Mouse (Mus musculus) neural tube, embryonic 12.5 days (tissue): ENCODE data around the gene Homer2. TPM values are rescaled to one million over a fixed set of nuclear protein-coding genes. Genes with fewer than 3 reads are reported as not detected.

Experiments
- ATAC-seq: fragments of 200-750 bp; cut with Nextera tagmentation; 2 replicates; pipeline ENCODE4 v1.8.0; 2017; ENCODE audit warnings: low read depth, mild to moderate bottlenecking, moderate TSS enrichment, moderate library complexity; ENCODE audit not compliant: low FRiP score
- H3K27ac ChIP-seq: fragments of 300-500 bp; sonication (generic); 2 replicates; pipeline ENCODE4 v1.5.1; 2016
- H3K27me3 ChIP-seq: fragments of 300-500 bp; sonication (generic); replicated peaks from 2 replicates; pipeline ENCODE4 v1.6.1; 2016; ENCODE audit warnings: mild to moderate bottlenecking
- H3K36me3 ChIP-seq: fragments of 300-500 bp; sonication (generic); 2 replicates; pipeline ENCODE4 v1.6.1; 2016; ENCODE audit warnings: mild to moderate bottlenecking
- H3K4me1 ChIP-seq: fragments of 300-500 bp; sonication (generic); 2 replicates; pipeline ENCODE4 v1.6.1; 2016
- H3K4me2 ChIP-seq: fragments of 300-500 bp; sonication (generic); replicated peaks from 2 replicates; pipeline ENCODE4 v1.6.1; 2016; ENCODE audit warnings: mild to moderate bottlenecking
- H3K4me3 ChIP-seq: fragments of 300-500 bp; sonication (generic); 2 replicates; pipeline ENCODE4 v1.5.1; 2016
- H3K9ac ChIP-seq: fragments of 300-500 bp; sonication (generic); 2 replicates; pipeline ENCODE4 v1.6.1; 2016; ENCODE audit warnings: mild to moderate bottlenecking
- H3K9me3 ChIP-seq: fragments of 300-500 bp; sonication (generic); 2 replicates; pipeline ENCODE4 v1.6.1; 2016; ENCODE audit warnings: mild to moderate bottlenecking
- WGBS: fragments of 180-500 bp; shearing (Covaris S2); methylation state at CpG from one replicate; pipeline ENCODE4 v1.1.7; 2016; 5-methylcytosine and 5-hydroxymethylcytosine counted together
- polyA plus RNA-seq: library from polyadenylated mRNA; unstranded; fragments of >200 nt; fragmentation: Nextera tagmentation; extraction: Ambion mirVana; gene quantifications from 2 replicates; pipeline ENCODE4 v1.2.1, GENCODE M21; 2016

Homer2 gene
- polyA plus RNA-seq, 1 experiment from 2014 or later, result 24.7 TPM

DNA sequence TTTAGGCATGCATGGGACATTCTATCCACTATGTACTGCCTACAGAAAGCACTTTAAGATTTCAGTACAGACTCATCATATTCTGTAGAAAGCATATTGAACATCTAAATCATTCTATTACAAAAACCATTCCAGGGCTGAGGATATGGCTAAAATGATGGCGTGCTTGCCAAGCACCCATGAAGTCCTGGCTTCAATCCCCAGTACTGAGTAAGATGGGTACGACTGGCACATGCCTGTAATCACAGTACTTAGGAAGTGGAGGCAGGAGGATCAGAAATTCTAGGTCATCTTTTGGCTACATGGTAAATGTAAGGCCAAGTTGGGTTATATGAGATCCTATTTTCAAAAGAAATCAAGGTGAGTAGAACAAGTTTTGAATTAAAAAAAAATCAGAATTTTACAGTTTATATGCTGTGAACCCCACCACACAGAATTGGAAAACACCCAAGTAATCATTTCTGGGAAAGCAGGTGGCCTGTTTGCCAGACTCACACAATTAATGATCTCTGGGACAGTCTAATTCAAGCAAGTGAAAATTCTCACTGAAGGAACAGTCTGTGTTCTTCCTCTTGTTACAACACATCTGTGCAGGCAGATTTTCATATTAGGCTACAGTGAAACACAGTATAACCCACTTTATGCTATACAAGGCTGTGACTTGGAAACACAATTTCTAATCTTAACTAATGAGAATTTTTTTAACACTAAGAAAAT is 49.5 kb downstream of the Homer2 start:
- 82% methylated on average over 2 of the region's 2 CpGs for WGBS
- Histone ChIP-seq H3K27me3 (no peaks in the 10 kb centered on the region), H3K4me3 (no peak overlapping the region), H3K27ac (no peak overlapping the region), H3K9me3 (no peaks in the 10 kb centered on the region), H3K36me3 (no peaks in the 10 kb centered on the region), H3K4me2 (no peak overlapping the region), H3K9ac (no peak overlapping the region), H3K4me1 (peaks cover 29% of the 10 kb centered on the region)
- ATAC-seq, result no peak

DNA sequence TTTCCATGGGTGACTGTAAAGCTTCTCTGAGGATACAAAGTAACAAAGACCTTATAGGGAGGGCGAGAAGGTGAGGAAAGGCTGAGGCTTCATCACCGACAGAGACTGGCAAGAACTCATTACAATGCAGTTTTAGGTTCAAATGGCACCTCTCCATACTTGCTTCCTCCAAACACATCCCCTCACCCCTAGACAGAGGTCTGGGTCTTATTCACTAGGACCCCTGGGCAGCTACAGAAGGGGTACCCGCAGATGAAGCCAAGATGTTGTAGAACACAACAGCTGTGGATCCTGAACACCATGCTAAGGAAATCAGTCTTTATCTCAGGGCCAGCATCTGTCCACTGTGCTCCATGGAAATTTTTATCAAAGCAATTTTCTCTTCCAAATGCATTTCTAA is 50.3 kb downstream of the Homer2 start:
- Histone ChIP-seq H3K36me3 (no peaks in the 10 kb centered on the region), H3K4me1 (peaks cover 35% of the 10 kb centered on the region), H3K27ac (no peak overlapping the region), H3K27me3 (no peaks in the 10 kb centered on the region), H3K9ac (no peak overlapping the region), H3K4me2 (no peak overlapping the region; the same call in 1 of the 2 replicates), H3K9me3 (no peaks in the 10 kb centered on the region), H3K4me3 (no peak overlapping the region)
- WGBS, result 46% methylated on average over 3 of the region's 3 CpGs
- peak; percentile 51 for ATAC-seq

DNA sequence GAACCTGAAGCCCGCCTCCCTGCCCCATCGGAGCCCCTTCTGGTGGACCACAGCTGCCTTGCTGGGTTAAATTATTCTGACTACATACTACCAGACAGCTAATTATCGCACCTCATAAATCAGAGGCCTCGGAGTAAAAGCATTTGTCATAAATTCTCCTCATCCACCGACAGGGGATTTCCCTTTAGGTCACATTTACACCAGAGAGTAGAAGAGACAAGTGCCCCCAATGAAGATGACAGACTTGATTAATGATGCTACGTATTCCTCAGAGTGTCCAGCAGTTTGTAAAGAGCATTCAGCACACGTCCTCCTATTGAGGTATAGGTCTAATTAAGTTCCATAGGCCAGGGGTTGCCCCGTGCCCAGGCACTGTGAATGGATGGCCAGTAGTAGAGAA is 50.7 kb downstream of the Homer2 start:
- no peak overlapping the region for H3K4me3 ChIP-seq
- peak; percentile 71 for ATAC-seq
- H3K4me2 ChIP-seq, result no peak overlapping the region; the same call in 1 of the 2 replicates
- no peaks in the 10 kb centered on the region for H3K36me3 ChIP-seq
- H3K27me3 ChIP-seq, result no peaks in the 10 kb centered on the region
- WGBS, result 18% methylated on average over 8 of the region's 8 CpGs
- H3K4me1 ChIP-seq, result peaks cover 39% of the 10 kb centered on the region
- no peaks in the 10 kb centered on the region for H3K9me3 ChIP-seq
- no peak overlapping the region for H3K27ac ChIP-seq
- no peak overlapping the region for H3K9ac ChIP-seq

DNA sequence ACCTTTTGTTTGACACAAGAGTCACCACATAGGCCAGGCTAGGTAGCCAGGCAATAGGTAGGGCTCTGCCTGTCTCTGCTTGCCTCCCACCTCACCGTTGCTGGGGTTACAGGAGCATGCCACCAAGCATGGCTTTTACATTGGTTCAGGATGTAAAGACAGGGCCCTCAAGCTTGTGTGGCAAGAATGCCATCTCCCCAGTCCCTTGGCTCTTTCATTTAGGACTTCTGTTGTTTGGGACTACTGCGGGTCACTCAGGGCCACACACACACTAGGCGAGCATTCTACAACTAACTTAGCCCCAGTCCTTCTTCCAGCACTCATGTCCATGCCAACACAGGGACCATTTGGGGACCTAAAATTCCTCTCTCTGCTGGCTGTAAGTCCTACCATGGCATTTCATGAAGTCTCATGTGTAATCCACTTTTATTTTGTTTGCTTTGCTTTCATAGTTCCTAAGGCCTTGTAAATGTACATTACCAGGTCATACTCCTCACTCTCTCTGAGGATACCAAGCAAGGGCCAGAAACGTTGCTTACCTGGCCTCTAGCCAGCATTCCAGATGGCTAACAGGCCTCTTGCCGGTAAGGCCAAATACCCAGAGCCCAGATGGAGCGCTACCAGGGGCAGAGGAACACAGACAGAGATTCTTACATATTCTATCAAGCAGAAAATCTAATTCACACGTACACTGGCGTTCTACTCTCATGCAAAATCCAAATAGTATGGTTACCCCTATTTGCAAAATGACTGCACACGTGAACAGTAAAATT is 52.2 kb downstream of the Homer2 start:
- 52% methylated on average over 9 of the region's 9 CpGs for WGBS
- no peak overlapping the region for H3K27ac ChIP-seq
- H3K9me3 ChIP-seq, result no peaks in the 10 kb centered on the region
- H3K4me3 ChIP-seq, result no peak overlapping the region
- H3K9ac ChIP-seq, result no peak overlapping the region
- H3K27me3 ChIP-seq, result no peaks in the 10 kb centered on the region
- H3K4me1 ChIP-seq, result peaks cover 49% of the 10 kb centered on the region
- no peaks in the 10 kb centered on the region for H3K36me3 ChIP-seq
- H3K4me2 ChIP-seq, result no peak overlapping the region
- ATAC-seq, result no peak

DNA sequence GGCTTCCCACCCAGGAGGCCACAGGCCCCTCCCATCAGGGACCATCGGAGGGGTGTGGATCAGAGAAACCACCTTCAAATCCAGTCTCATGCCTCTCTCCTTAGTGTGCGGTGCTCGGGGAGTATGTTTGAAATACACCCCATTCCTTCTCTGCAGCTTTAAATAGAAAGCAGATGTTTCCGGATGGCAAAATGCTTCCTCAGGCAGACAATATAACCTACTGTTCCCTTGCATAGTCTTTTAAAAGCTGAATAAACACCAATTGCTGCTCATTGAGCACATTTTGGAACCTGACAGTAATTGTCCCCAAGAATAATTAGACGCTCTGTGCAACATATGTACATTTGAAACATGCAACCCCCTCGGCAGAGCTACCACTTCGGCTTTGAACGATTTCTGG is 53.3 kb downstream of the Homer2 start:
- Histone ChIP-seq H3K9ac (no peak overlapping the region), H3K9me3 (no peaks in the 10 kb centered on the region), H3K36me3 (no peaks in the 10 kb centered on the region), H3K4me2 (peak overlapping the region; percentile 16; the same call in 1 of the 2 replicates), H3K4me1 (peaks cover 57% of the 10 kb centered on the region), H3K27ac (no peak overlapping the region), H3K27me3 (no peaks in the 10 kb centered on the region), H3K4me3 (no peak overlapping the region)
- WGBS, result 35% methylated on average over 8 of the region's 8 CpGs
- no peak for ATAC-seq

DNA sequence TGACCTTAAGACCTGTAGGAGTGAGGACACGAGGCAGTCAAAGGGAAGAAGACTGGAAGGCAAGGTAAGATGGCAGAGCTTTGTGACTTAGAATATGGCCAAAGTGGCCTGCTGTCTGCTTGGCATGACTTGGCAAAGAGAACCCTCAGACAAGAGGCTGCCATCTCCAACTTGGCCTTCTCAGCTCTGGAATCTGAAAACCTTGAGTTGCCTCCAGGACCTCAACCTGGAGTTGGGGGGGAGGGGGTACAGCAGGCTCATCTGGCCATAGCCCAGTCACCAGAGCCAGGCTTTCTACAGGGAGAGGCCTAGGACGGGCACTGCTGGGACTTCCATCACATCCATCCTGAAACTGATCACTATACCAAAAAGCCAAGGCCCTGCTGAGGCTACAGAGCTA is 55.0 kb downstream of the Homer2 start:
- Histone ChIP-seq H3K27me3 (no peaks in the 10 kb centered on the region), H3K9ac (no peak overlapping the region), H3K4me2 (no peak overlapping the region), H3K4me1 (peaks cover 57% of the 10 kb centered on the region), H3K36me3 (no peaks in the 10 kb centered on the region), H3K27ac (no peak overlapping the region), H3K9me3 (no peaks in the 10 kb centered on the region), H3K4me3 (no peak overlapping the region)
- WGBS, result 88% methylated on average over 2 of the region's 2 CpGs
- ATAC-seq, result no peak

DNA sequence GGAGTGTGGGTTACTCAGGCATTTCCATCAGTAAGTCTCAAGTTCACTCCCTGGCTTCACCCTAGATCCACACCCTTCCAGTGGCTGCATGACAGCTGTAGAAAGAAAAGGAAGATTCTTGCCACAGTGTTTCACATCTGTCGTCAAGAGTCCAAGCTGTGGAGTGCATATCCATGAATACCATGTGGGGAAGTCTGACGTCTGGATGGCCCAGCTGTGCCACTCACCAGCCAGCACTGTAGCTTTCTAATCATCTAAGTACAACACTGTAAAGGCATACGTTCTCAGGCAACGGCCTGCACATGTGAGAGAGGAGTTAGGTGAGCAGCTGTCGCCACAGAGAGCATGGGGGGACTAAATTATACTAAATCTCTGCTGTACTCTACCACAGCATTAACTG is 56.0 kb downstream of the Homer2 start:
- Histone ChIP-seq H3K9ac (no peak overlapping the region), H3K36me3 (no peaks in the 10 kb centered on the region), H3K4me2 (no peak overlapping the region), H3K9me3 (no peaks in the 10 kb centered on the region), H3K4me3 (no peak overlapping the region), H3K27me3 (no peaks in the 10 kb centered on the region), H3K27ac (no peak overlapping the region; the same call in 1 of the 2 replicates), H3K4me1 (peaks cover 52% of the 10 kb centered on the region)
- ATAC-seq, result 0 out of 2 replicates have a peak, but pooled peaks have one; percentile 38
- WGBS, result 53% methylated on average over 5 of the region's 5 CpGs

DNA sequence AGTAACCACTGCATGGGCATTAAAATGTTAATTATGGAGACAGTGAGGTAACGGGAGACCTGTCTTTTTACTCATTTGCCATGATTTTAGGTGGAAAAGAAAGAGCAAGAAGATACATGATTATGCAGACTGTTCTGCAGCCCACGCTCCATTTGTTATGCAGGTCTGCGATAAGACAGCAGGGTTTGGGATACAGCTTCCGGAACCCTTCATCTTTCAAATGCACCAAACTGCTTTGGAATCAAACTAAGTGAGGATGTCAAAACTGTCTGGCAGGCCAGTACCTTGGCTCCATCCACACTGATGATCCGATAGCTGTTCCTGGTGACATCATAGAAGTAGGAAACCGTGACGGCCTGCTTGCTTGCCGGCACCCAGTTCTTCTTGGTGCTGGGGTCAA is 58.1 kb downstream of the Homer2 start:
- no peaks in the 10 kb centered on the region for H3K9me3 ChIP-seq
- no peak overlapping the region for H3K4me3 ChIP-seq
- peaks cover 52% of the 10 kb centered on the region for H3K4me1 ChIP-seq
- ATAC-seq, result no peak
- H3K27ac ChIP-seq, result no peak overlapping the region
- no peak overlapping the region for H3K9ac ChIP-seq
- WGBS, result 74% methylated on average over 8 of the region's 8 CpGs
- H3K27me3 ChIP-seq, result no peaks in the 10 kb centered on the region
- no peak overlapping the region for H3K4me2 ChIP-seq
- no peaks in the 10 kb centered on the region for H3K36me3 ChIP-seq

DNA sequence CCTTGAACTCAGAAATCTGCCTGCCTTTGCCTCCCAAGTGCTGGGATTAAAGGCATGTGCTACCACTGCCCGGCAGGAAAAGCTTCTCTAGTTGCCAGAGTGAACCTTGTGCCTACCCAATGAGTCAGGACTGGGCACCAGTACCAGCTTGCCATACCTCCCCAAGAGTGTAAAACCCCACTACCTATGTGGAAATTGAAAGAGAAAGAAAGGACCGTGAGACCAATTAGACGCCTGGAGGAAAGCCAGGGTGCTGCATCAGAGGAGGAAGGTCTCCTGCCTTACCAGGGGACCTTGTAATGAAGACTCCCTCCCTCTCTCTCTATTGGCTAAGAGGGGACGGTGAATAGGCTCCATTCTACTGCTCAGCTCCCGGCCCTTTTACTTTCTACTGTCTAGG is 59.4 kb downstream of the Homer2 start:
- Histone ChIP-seq H3K27me3 (no peaks in the 10 kb centered on the region), H3K27ac (no peak overlapping the region), H3K4me1 (peaks cover 39% of the 10 kb centered on the region), H3K9me3 (no peaks in the 10 kb centered on the region), H3K9ac (no peak overlapping the region), H3K4me2 (no peak overlapping the region), H3K4me3 (no peak overlapping the region), H3K36me3 (no peaks in the 10 kb centered on the region)
- ATAC-seq, result no peak
- 68% methylated on average over 5 of the region's 5 CpGs for WGBS

DNA sequence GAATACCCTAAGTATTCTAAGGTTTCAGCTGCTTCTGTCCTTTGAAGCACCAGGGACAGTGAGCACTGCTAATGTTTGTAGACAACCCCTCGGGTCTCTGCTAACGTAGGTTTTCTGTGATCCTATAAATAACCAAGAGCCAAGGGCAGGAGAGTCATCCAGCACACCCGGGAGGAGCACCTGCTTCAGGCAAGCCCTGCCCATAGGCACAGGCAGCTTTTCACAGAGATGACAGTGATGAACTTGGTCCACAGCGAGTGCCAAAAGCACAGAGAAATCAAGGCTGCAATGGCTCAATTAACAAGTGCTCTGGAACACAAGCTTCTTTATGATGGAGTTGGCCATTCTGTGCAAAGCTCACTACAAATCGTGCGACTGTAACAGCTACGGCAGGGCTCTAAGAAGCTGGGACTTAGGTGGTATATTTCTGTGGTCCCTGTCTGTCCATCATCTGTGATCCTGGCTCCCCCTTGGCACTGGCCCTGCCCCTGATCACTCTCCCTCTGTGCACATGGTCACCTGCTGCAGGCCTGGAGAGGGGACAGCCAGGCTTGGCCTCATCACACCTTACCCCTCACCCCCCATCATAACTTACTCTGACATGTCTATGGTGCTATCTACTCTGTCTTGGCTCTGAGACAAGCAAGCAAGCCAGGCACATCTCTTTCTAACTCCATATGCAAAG is 62.6 kb downstream of the Homer2 start:
- no peak overlapping the region for H3K4me2 ChIP-seq
- H3K9ac ChIP-seq, result no peak overlapping the region
- ATAC-seq, result no peak
- 60% methylated on average over 7 of the region's 7 CpGs for WGBS
- H3K9me3 ChIP-seq, result no peaks in the 10 kb centered on the region
- H3K36me3 ChIP-seq, result no peaks in the 10 kb centered on the region
- peaks cover 15% of the 10 kb centered on the region for H3K4me1 ChIP-seq
- no peak overlapping the region for H3K4me3 ChIP-seq
- H3K27me3 ChIP-seq, result no peaks in the 10 kb centered on the region
- no peak overlapping the region for H3K27ac ChIP-seq

DNA sequence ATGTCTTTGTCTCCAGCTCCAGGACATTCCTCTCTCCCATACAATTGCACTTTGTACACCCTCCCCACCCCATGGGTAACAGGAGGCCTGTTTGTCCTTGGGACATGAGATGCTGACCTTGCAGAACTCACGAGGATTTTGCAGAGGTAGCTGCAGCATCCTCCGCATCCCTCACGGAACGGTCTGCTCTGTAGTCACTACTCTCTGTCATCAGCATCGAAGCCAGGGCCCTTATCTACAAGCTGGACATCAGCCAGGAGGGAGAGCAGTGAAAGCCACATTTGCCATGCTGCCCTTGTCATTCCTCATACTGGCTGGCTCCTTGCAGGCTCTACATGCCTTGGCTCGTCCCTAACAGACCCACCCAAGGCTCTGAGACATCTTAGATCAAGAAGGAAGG is 66.2 kb downstream of the Homer2 start:
- WGBS, result 84% methylated on average over 6 of the region's 6 CpGs
- H3K27me3 ChIP-seq, result no peaks in the 10 kb centered on the region
- H3K9ac ChIP-seq, result no peak overlapping the region
- H3K27ac ChIP-seq, result no peak overlapping the region
- ATAC-seq, result no peak
- H3K4me1 ChIP-seq, result peaks cover 9% of the 10 kb centered on the region
- no peaks in the 10 kb centered on the region for H3K9me3 ChIP-seq
- no peaks in the 10 kb centered on the region for H3K36me3 ChIP-seq
- no peak overlapping the region for H3K4me2 ChIP-seq
- H3K4me3 ChIP-seq, result no peak overlapping the region

DNA sequence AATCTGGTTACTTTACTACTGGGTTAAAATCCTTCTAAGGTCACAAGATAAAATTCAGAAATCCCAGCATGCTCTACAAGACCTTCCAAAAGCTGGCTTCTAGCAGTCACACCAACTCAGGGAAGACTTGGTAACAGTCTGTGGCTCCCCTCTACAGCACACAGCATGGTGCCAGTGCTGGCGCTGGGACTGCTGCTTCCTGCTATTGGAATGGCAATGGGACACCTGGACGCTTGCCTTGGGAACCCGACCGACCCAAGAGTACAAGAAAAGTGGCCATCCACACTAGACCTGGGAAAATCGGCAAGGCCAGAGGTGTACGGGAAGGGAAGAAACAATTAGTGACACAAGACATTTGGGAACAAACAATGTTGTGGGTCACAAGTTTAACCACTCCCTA is 74.7 kb downstream of the Homer2 start:
- H3K36me3 ChIP-seq, result no peaks in the 10 kb centered on the region
- H3K4me3 ChIP-seq, result no peak overlapping the region
- H3K27me3 ChIP-seq, result no peaks in the 10 kb centered on the region
- no peak for ATAC-seq
- H3K4me2 ChIP-seq, result no peak overlapping the region
- no peak overlapping the region for H3K27ac ChIP-seq
- 73% methylated on average over 6 of the region's 6 CpGs for WGBS
- no peaks in the 10 kb centered on the region for H3K4me1 ChIP-seq
- H3K9me3 ChIP-seq, result no peaks in the 10 kb centered on the region
- no peak overlapping the region for H3K9ac ChIP-seq
